Mouse (Mus musculus) G1E (cell line): Measurements from ENCODE around the gene Tbc1d1.

Experiments used
- CTCF ChIP-seq: IDR thresholded peaks from 2 replicates; pipeline ENCODE4 v1.5.1; 2012; ENCODE audit warnings: low read depth, low read length, inconsistent platforms, mixed read lengths
- TAL1 ChIP-seq: conservative IDR thresholded peaks from 2 replicates; pipeline ENCODE4 v1.6.1; 2012; ENCODE audit warnings: low read depth, low read length, inconsistent platforms, mixed read lengths

GRCm38 (mm10) chr5:64186566-64186965 is 30.5 kb downstream of the Tbc1d1 start:
- no peak for TF ChIP-seq CTCF
- TF ChIP-seq TAL1: no peak
